Mouse (Mus musculus): ENCODE measurements around the gene Dock3. TPM values are rescaled to one million over a fixed set of nuclear protein-coding genes. Genes with fewer than 3 reads are reported as not detected.
A peak's percentile ranks its signal among the peaks of the same experiment; 100 is the strongest.

The Dock3 gene
- polyA plus RNA-seq, 1 experiment from 2014 or later = 0.64 TPM

- Histone ChIP-seq H3K4me1 (replicated peaks) (no peaks in the 10 kb centered on the region), H3K9ac (no peak overlapping the region), H3K9me3 (no peaks in the 10 kb centered on the region), H3K4me3 (replicated peaks) (no peak overlapping the region), H3K27me3 (replicated peaks) (no peaks in the 10 kb centered on the region), H3K27ac (no peak overlapping the region), H3K4me2 (replicated peaks) (no peak overlapping the region), H3K36me3 (no peaks in the 10 kb centered on the region)
- 82% methylated on average over 6 of the region's 6 CpGs for WGBS
- ATAC-seq = no peak
Observed at GRCm38 (mm10) chr9:106914878-106915277, 316.8 kb downstream of the Dock3 start.

- no peak overlapping the region for H3K4me3 ChIP-seq (replicated peaks)
- ATAC-seq = no peak
- H3K9ac ChIP-seq = no peak overlapping the region
- H3K9me3 ChIP-seq = no peaks in the 10 kb centered on the region
- no peaks in the 10 kb centered on the region for H3K4me1 ChIP-seq (replicated peaks)
- no peak overlapping the region for H3K27ac ChIP-seq
- H3K27me3 ChIP-seq (replicated peaks) = no peaks in the 10 kb centered on the region
- 2% methylated on average over 1 of the region's 1 CpGs for WGBS
- H3K36me3 ChIP-seq = no peaks in the 10 kb centered on the region
- H3K4me2 ChIP-seq (replicated peaks) = no peak overlapping the region
Observed at GRCm38 (mm10) chr9:106913759-106914158, 317.9 kb downstream of the Dock3 start.

GRCm38 (mm10) chr9:106911624-106912023 is 320.1 kb downstream of the Dock3 start:
- H3K4me1 ChIP-seq (replicated peaks) = no peaks in the 10 kb centered on the region
- H3K4me3 ChIP-seq (replicated peaks) = no peak overlapping the region
- H3K9me3 ChIP-seq = no peaks in the 10 kb centered on the region
- no peak overlapping the region for H3K27ac ChIP-seq
- no peak for ATAC-seq
- H3K36me3 ChIP-seq = no peaks in the 10 kb centered on the region
- WGBS = 73% methylated on average over 1 of the region's 1 CpGs
- no peak overlapping the region for H3K4me2 ChIP-seq (replicated peaks)
- H3K9ac ChIP-seq = no peak overlapping the region
- no peaks in the 10 kb centered on the region for H3K27me3 ChIP-seq (replicated peaks)

GRCm38 (mm10) chr9:106908715-106909114 is 323.0 kb downstream of the Dock3 start:
- H3K27ac ChIP-seq = no peak overlapping the region
- H3K4me1 ChIP-seq (replicated peaks) = no peaks in the 10 kb centered on the region
- ATAC-seq = peak; percentile 87
- H3K4me3 ChIP-seq (replicated peaks) = no peak overlapping the region
- WGBS = 31% methylated on average over 5 of the region's 5 CpGs
- H3K9me3 ChIP-seq = no peaks in the 10 kb centered on the region
- H3K4me2 ChIP-seq (replicated peaks) = no peak overlapping the region
- no peak overlapping the region for H3K9ac ChIP-seq
- H3K27me3 ChIP-seq (replicated peaks) = no peaks in the 10 kb centered on the region
- H3K36me3 ChIP-seq = no peaks in the 10 kb centered on the region

- H3K4me3 ChIP-seq (replicated peaks) = no peak overlapping the region
- H3K9me3 ChIP-seq = no peaks in the 10 kb centered on the region
- ATAC-seq = no peak
- H3K27me3 ChIP-seq (replicated peaks) = no peaks in the 10 kb centered on the region
- H3K9ac ChIP-seq = no peak overlapping the region
- no peaks in the 10 kb centered on the region for H3K4me1 ChIP-seq (replicated peaks)
- WGBS = 65% methylated on average over 3 of the region's 3 CpGs
- H3K27ac ChIP-seq = no peak overlapping the region
- no peak overlapping the region for H3K4me2 ChIP-seq (replicated peaks)
- H3K36me3 ChIP-seq = no peaks in the 10 kb centered on the region
Observed at GRCm38 (mm10) chr9:106908174-106908573, 323.5 kb downstream of the Dock3 start.

GRCm38 (mm10) chr9:106906597-106906996 is 325.1 kb downstream of the Dock3 start:
- 87% methylated on average over 8 of the region's 8 CpGs for WGBS
- H3K4me1 ChIP-seq (replicated peaks) = no peaks in the 10 kb centered on the region
- no peaks in the 10 kb centered on the region for H3K36me3 ChIP-seq
- ATAC-seq = no peak
- no peaks in the 10 kb centered on the region for H3K9me3 ChIP-seq
- H3K4me2 ChIP-seq (replicated peaks) = no peak overlapping the region
- H3K27ac ChIP-seq = no peak overlapping the region
- H3K27me3 ChIP-seq (replicated peaks) = no peaks in the 10 kb centered on the region
- no peak overlapping the region for H3K9ac ChIP-seq
- H3K4me3 ChIP-seq (replicated peaks) = no peak overlapping the region

- no peaks in the 10 kb centered on the region for H3K4me1 ChIP-seq (replicated peaks)
- no peak overlapping the region for H3K4me3 ChIP-seq (replicated peaks)
- no peak overlapping the region for H3K9ac ChIP-seq
- ATAC-seq = no peak
- H3K27me3 ChIP-seq (replicated peaks) = no peaks in the 10 kb centered on the region
- H3K9me3 ChIP-seq = no peaks in the 10 kb centered on the region
- WGBS = 5% methylated on average over 1 of the region's 1 CpGs
- no peak overlapping the region for H3K4me2 ChIP-seq (replicated peaks)
- H3K36me3 ChIP-seq = no peaks in the 10 kb centered on the region
- no peak overlapping the region for H3K27ac ChIP-seq
Observed at GRCm38 (mm10) chr9:106903791-106904134, 327.9 kb downstream of the Dock3 start.

- no peak overlapping the region for H3K4me3 ChIP-seq (replicated peaks)
- H3K27ac ChIP-seq = no peak overlapping the region
- WGBS = 72% methylated on average over 4 of the region's 4 CpGs
- H3K4me1 ChIP-seq (replicated peaks) = no peaks in the 10 kb centered on the region
- H3K4me2 ChIP-seq (replicated peaks) = no peak overlapping the region
- H3K27me3 ChIP-seq (replicated peaks) = no peaks in the 10 kb centered on the region
- H3K9me3 ChIP-seq = no peaks in the 10 kb centered on the region
- ATAC-seq = no peak
- H3K9ac ChIP-seq = no peak overlapping the region
- no peaks in the 10 kb centered on the region for H3K36me3 ChIP-seq
Observed at GRCm38 (mm10) chr9:106903099-106903790, 328.5 kb downstream of the Dock3 start.

- H3K27me3 ChIP-seq (replicated peaks) = no peaks in the 10 kb centered on the region
- ATAC-seq = no peak
- H3K4me1 ChIP-seq (replicated peaks) = no peaks in the 10 kb centered on the region
- no peak overlapping the region for H3K9ac ChIP-seq
- no peaks in the 10 kb centered on the region for H3K36me3 ChIP-seq
- no peak overlapping the region for H3K27ac ChIP-seq
- H3K4me2 ChIP-seq (replicated peaks) = no peak overlapping the region
- WGBS = 93% methylated on average over 7 of the region's 7 CpGs
- no peak overlapping the region for H3K4me3 ChIP-seq (replicated peaks)
- H3K9me3 ChIP-seq = no peaks in the 10 kb centered on the region
Observed at GRCm38 (mm10) chr9:106901596-106901995, 330.1 kb downstream of the Dock3 start.

GRCm38 (mm10) chr9:106898901-106899300 is 332.8 kb downstream of the Dock3 start:
- H3K9ac ChIP-seq = no peak overlapping the region
- H3K4me3 ChIP-seq (replicated peaks) = no peak overlapping the region
- ATAC-seq = no peak
- no peaks in the 10 kb centered on the region for H3K27me3 ChIP-seq (replicated peaks)
- no peak overlapping the region for H3K27ac ChIP-seq
- H3K36me3 ChIP-seq = no peaks in the 10 kb centered on the region
- no peaks in the 10 kb centered on the region for H3K4me1 ChIP-seq (replicated peaks)
- no peaks in the 10 kb centered on the region for H3K9me3 ChIP-seq
- H3K4me2 ChIP-seq (replicated peaks) = no peak overlapping the region
- 59% methylated on average over 1 of the region's 1 CpGs for WGBS

- H3K9me3 ChIP-seq = no peaks in the 10 kb centered on the region
- 61% methylated on average over 3 of the region's 3 CpGs for WGBS
- H3K4me1 ChIP-seq (replicated peaks) = peaks cover 18% of the 10 kb centered on the region
- 0 out of 2 replicates have a peak overlapping the region, but pooled peaks have one; percentile 9 for H3K4me2 ChIP-seq (replicated peaks)
- no peaks in the 10 kb centered on the region for H3K27me3 ChIP-seq (replicated peaks)
- no peak for ATAC-seq
- peaks cover 13% of the 10 kb centered on the region for H3K36me3 ChIP-seq
- H3K4me3 ChIP-seq (replicated peaks) = no peak overlapping the region
- H3K27ac ChIP-seq = no peak overlapping the region
- no peak overlapping the region for H3K9ac ChIP-seq
Observed at GRCm38 (mm10) chr9:106893327-106893726, 338.4 kb downstream of the Dock3 start.

- under 1% methylated on average over 9 of the region's 9 CpGs for WGBS
- Histone ChIP-seq H3K27ac (peak overlapping the region; percentile 97), H3K36me3 (peaks cover 16% of the 10 kb centered on the region), H3K4me3 (replicated peaks) (peak overlapping the region; percentile 88), H3K9ac (peak overlapping the region; percentile 72), H3K9me3 (no peaks in the 10 kb centered on the region), H3K4me1 (replicated peaks) (peaks cover 26% of the 10 kb centered on the region), H3K4me2 (replicated peaks) (peak overlapping the region; percentile 89), H3K27me3 (replicated peaks) (no peaks in the 10 kb centered on the region)
- no peak for ATAC-seq
Observed at GRCm38 (mm10) chr9:106892552-106892875, 339.2 kb downstream of the Dock3 start.

- peak within 1 kb of the TSS; percentile 89 for H3K4me2 ChIP-seq (replicated peaks)
- H3K4me1 ChIP-seq (replicated peaks) = peaks cover 28% of the 10 kb centered on the region
- peak within 1 kb of the TSS; percentile 88 for H3K4me3 ChIP-seq (replicated peaks)
- under 1% methylated on average over 59 of the region's 59 CpGs for WGBS
- peaks cover 16% of the 10 kb centered on the region for H3K36me3 ChIP-seq
- H3K27me3 ChIP-seq (replicated peaks) = no peaks in the 10 kb centered on the region
- no peaks in the 10 kb centered on the region for H3K9me3 ChIP-seq
- peak within 1 kb of the TSS; percentile 97 for H3K27ac ChIP-seq
- H3K9ac ChIP-seq = peak within 1 kb of the TSS; percentile 94
- peak; percentile 98 for ATAC-seq
Observed at GRCm38 (mm10) chr9:106891829-106892551, 339.7 kb downstream of the Dock3 start, which contains the start of gene Manf. Gene Manf, minus strand, starts transcription at chr9:106891979.

All from intestine, embryonic 15.5 days (tissue).